Mouse (Mus musculus) ES-E14 (cell line): ENCODE results near the gene Slc10a7.

Source experiments
- MAFK ChIP-seq: IDR thresholded peaks from 2 replicates; pipeline ENCODE4 v1.6.1; 2014; ENCODE audit warnings: mild to moderate bottlenecking, low read depth, low read length, inconsistent platforms; ENCODE audit not compliant: insufficient read depth
- ZNF384 ChIP-seq: IDR thresholded peaks from 2 replicates; pipeline ENCODE4 v1.6.1; 2012; ENCODE audit warnings: low read depth, low read length, inconsistent platforms

DNA sequence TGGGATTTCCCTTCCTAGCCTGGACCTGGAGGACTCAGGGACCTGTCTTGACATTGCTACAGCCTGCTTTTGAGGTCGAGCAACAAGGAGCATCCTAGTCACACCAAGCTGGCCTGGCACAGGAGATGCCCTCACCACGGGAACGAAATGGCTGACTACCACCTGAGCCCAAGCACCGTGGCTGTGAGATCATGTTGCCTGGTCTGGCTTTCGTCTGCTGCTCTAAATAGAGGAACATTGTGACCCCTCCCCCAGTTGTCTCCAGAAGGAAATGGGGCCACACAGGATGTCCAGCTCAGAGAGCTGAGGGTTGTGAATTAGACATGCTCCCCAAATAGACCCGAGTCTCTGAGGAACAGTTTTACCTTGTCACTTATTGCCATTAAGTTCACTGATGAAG is 231.8 kb downstream of the Slc10a7 start:
- TF ChIP-seq MAFK (no peak), ZNF384 (no peak)
